Mouse (Mus musculus) intestine, postnatal 0 days (tissue): Measurements from ENCODE around the gene Daxx. TPM values are rescaled to one million over a fixed set of nuclear protein-coding genes. Genes with fewer than 3 reads are reported as not detected.

Experiments used
- ATAC-seq: fragments of 200-750 bp; cut with Nextera tagmentation; 2 replicates; pipeline ENCODE4 v1.8.0; 2017; ENCODE audit warnings: mild to moderate bottlenecking, moderate TSS enrichment, moderate library complexity
- H3K27ac ChIP-seq: fragments of 300-500 bp; sonication (generic); 2 replicates; pipeline ENCODE4 v1.5.1; 2014; ENCODE audit warnings: mild to moderate bottlenecking, low read depth, low read length, moderate library complexity
- H3K27me3 ChIP-seq: fragments of 300-500 bp; sonication (generic); replicated peaks from 2 replicates; pipeline ENCODE4 v1.6.1; 2014; ENCODE audit warnings: low read length, mixed read lengths; ENCODE audit not compliant: control insufficient read depth, insufficient read depth
- H3K36me3 ChIP-seq: fragments of 300-500 bp; sonication (generic); 2 replicates; pipeline ENCODE4 v1.6.1; 2014; ENCODE audit warnings: mild to moderate bottlenecking, moderate library complexity; ENCODE audit not compliant: control insufficient read depth, insufficient read depth
- H3K4me1 ChIP-seq: fragments of 300-500 bp; sonication (generic); replicated peaks from 2 replicates; pipeline ENCODE4 v1.6.1; 2014; ENCODE audit warnings: antibody characterized with exemption, low read length, mixed read lengths; ENCODE audit not compliant: control insufficient read depth, insufficient read depth
- H3K4me2 ChIP-seq: fragments of 300-500 bp; sonication (generic); replicated peaks from 2 replicates; pipeline ENCODE4 v1.6.1; 2014; ENCODE audit warnings: low read depth, mild to moderate bottlenecking, moderate library complexity
- H3K4me3 ChIP-seq: fragments of 300-500 bp; sonication (generic); 2 replicates; pipeline ENCODE4 v1.5.1; 2014; ENCODE audit warnings: low read depth, low read length
- H3K9ac ChIP-seq: fragments of 300-500 bp; sonication (generic); 2 replicates; pipeline ENCODE4 v1.6.1; 2014; ENCODE audit warnings: mild to moderate bottlenecking, low read depth, low read length
- H3K9me3 ChIP-seq: fragments of 300-500 bp; sonication (generic); 2 replicates; pipeline ENCODE4 v1.6.1; 2016; ENCODE audit warnings: mixed run types; ENCODE audit not compliant: control insufficient read depth
- CTCF ChIP-seq: sonication (generic); IDR thresholded peaks from 2 replicates; pipeline ENCODE4 v1.5.1; 2016; ENCODE audit warnings: low read depth, mild to moderate bottlenecking, control low read depth, antibody characterized with exemption, moderate library complexity
- WGBS: fragments of 180-500 bp; shearing (Covaris S2); extraction: QIAGEN DNeasy Blood & Tissue Kit; methylation state at CpG from one replicate; pipeline ENCODE4 v1.1.7; 2014; 5-methylcytosine and 5-hydroxymethylcytosine counted together
- polyA plus RNA-seq: library from polyadenylated mRNA; unstranded; fragments of >200 nt; fragmentation: Nextera tagmentation; extraction: Ambion mirVana; gene quantifications from 2 replicates; pipeline ENCODE4 v1.2.1, GENCODE M21; 2015

The Daxx gene
- polyA plus RNA-seq, 1 experiment from 2014 or later: 20.6 TPM

DNA sequence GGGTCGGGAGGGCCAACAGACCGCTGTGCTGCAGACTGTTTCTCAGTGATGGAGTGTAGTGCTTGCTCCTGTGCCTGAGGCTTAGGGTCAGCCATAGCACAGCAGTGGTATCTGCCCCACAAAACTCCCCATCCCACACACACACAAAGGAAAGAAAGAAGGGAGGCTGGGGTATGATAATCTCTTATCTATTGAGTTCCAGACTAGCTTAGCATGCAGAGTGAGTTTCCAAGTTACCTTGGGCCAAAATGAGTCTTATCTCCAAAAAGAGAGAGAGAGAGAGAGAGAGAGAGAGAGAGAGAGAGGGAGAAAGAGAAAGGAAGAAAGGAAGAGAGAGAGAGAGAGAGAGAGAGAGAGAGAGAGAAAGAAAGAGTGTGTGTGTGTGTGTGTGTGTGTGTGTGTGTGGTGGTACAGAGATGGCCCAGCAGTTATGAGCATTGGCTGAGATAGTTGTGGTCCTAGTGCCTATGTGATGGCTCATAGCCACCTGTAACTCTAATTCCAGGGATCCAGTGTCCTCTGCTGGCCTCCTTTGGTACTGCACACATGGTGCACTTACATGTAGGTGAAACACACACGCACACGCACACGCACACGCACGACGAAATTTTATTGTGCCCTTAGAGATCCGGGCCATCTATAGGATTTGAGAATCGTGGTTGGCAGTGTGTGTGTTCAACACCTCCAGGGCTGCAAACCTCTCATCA lies 15.5 kb downstream of the Daxx start:
- TF ChIP-seq CTCF: peak; percentile 69
- no peaks in the 10 kb centered on the region for H3K27me3 ChIP-seq
- no peak overlapping the region for H3K27ac ChIP-seq
- no peak for ATAC-seq
- H3K9ac ChIP-seq: no peak overlapping the region
- H3K36me3 ChIP-seq: peaks cover 31% of the 10 kb centered on the region
- H3K4me3 ChIP-seq: no peak overlapping the region
- H3K9me3 ChIP-seq: no peaks in the 10 kb centered on the region
- 87% methylated on average over 10 of the region's 10 CpGs for WGBS
- H3K4me2 ChIP-seq: no peak overlapping the region
- no peaks in the 10 kb centered on the region for H3K4me1 ChIP-seq

DNA sequence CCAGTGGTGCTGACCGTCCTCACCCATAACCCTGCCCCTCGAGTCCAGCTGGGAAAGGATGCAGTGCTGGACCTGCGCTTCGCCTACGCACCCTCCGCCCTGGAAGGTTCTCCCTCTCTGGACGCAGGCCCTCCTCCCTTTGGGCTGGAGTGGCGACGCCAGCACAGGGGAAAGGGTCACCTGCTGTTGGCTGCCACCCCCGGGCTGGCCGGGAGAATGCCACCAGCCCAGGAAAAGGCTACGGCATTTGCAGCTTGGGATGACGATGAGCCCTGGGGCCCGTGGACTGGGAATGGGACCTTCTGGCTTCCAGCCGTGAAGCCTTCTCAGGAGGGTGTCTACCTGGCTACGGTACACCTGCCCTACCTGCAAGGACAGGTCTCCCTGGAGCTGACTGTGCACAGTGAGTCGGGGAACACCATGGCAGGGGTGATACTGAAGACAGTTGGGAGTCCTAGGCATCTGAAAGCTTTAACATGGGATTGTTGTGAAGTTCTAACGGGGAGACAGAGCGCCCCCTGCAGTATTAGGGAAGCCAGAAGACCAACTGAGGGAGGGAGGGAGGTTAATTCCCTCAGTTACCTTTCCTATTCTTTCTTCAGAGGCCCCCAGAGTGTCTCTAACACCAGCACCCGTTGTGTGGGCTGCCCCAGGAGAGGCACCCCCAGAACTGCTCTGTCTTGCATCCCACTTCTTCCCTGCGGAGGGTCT lies 16.3 kb downstream of the Daxx start:
- H3K27me3 ChIP-seq: no peaks in the 10 kb centered on the region
- TF ChIP-seq CTCF: peak; percentile 39; the same call in 1 of the 2 replicates
- H3K4me2 ChIP-seq: no peak overlapping the region
- H3K27ac ChIP-seq: no peak overlapping the region
- peaks cover 31% of the 10 kb centered on the region for H3K36me3 ChIP-seq
- H3K9me3 ChIP-seq: no peaks in the 10 kb centered on the region
- no peak for ATAC-seq
- no peak overlapping the region for H3K9ac ChIP-seq
- 88% methylated on average over 21 of the region's 21 CpGs for WGBS
- no peak overlapping the region for H3K4me3 ChIP-seq
- H3K4me1 ChIP-seq: no peaks in the 10 kb centered on the region

- H3K4me1 ChIP-seq: no peaks in the 10 kb centered on the region
- no peak overlapping the region for H3K9ac ChIP-seq
- peak; percentile 71 for TF ChIP-seq CTCF
- no peak overlapping the region for H3K27ac ChIP-seq
- peaks cover 31% of the 10 kb centered on the region for H3K36me3 ChIP-seq
- H3K27me3 ChIP-seq: no peaks in the 10 kb centered on the region
- no peak overlapping the region for H3K4me2 ChIP-seq
- no peak overlapping the region for H3K4me3 ChIP-seq
- WGBS: 77% methylated on average over 17 of the region's 17 CpGs
- H3K9me3 ChIP-seq: no peaks in the 10 kb centered on the region
- no peak for ATAC-seq
These were observed 17.2 kb downstream of the Daxx start for GRCm38 (mm10) chr17:33926207-33926932.

DNA sequence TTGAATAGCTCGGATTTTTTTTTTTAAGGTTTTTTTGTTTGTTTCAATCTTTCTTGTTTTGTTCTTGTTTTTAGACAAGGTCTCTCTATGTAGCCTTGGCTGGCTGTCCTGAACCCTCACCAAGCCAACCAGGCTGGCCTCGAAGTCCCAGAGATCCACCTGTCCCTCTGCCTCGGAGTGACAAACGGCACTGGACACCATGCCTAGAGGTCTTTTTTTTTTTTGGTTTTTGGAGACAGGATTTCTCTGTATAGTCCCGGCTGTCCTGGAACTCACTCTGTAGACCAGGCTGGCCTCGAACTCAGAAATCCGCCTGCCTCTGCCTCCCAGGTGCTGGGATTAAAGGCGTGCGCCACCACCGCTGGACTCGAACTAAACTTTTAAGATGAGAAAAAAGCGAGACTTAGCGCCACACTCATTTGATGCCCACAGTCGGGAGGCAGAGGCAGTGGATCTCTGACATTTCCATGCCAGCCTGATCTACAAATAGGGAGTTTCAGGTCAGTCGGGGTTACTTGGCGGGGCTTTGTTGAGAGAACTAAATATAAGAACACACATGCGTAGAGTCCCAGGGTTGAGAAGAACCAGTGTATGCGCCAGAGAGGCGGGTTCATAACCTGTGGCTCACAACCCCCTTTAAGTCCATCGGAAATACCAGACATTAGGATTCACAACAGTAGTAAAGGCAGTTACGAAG lies 19.2 kb downstream of the Daxx start:
- no peak for ATAC-seq
- 62% methylated on average over 21 of the region's 21 CpGs for WGBS

DNA sequence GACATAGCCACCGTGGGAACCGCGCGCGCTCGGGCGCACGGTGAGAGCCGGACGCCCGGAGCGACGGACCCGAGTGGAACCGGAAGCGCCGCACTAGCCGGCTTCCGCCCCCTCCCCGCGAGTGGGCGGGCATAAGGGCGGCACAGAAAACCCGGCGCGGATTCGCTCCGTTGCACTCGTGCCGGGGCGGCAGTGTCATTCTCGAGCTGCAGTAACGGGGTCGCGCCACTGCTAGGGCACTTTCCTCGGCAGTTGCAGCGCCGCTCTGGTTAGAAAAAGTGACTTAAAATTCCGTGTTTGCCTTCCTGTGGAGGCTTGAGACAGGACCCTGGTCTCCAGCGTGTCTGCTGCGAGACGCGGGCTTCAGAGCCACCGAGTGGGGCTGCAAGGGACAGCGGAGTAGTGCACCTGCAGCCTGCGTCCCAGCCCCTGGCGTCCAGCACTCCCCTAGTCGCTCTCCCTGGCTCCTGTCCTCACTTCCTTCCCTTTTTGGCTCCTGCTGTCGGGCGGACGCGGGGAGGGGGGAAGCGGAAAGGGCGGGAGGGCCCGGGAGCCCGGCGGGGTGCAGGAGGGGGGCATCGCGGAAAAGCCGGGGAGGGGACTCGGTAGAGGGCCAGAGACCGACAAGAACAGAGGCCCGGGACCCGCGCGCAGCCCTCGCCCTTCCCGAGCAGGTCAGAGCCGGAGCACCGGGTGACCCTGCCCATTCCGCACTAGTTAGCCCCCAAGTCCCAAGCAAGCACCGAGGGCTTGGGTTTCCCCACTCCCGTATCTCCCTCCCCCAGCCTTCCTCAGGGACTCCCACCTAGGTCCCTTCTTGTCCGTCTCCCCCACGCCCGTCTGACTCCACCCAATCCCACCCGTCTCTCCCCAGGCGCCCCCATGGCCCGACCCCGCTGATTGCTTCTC lies 20.4 kb downstream of the Daxx start, which contains the start of gene Rgl2:
Gene Rgl2 (plus strand): TSS at position 173 of the 909 bp plus-strand sequence.
- Histone ChIP-seq H3K36me3 (peaks cover 43% of the 10 kb centered on the region), H3K9ac (peak within 1 kb of the TSS; percentile 81), H3K4me2 (peak within 1 kb of the TSS; percentile 100), H3K9me3 (no peaks in the 10 kb centered on the region), H3K4me3 (peak within 1 kb of the TSS; percentile 81), H3K27ac (peak within 1 kb of the TSS; percentile 83), H3K27me3 (no peaks in the 10 kb centered on the region), H3K4me1 (no peaks in the 10 kb centered on the region)
- peak; percentile 64 for TF ChIP-seq CTCF
- ATAC-seq: peak; percentile 83
- under 1% methylated on average over 72 of the region's 80 CpGs for WGBS

More for the DNA sequence above, 19.2 kb downstream of the Daxx start:
- Histone ChIP-seq H3K9me3 (no peaks in the 10 kb centered on the region), H3K36me3 (peaks cover 39% of the 10 kb centered on the region), H3K9ac (peak overlapping the region; percentile 81), H3K4me2 (peak overlapping the region; percentile 100), H3K4me3 (peak overlapping the region; percentile 81), H3K27me3 (no peaks in the 10 kb centered on the region), H3K27ac (no peak overlapping the region), H3K4me1 (no peaks in the 10 kb centered on the region)
- no peak for TF ChIP-seq CTCF
